Mouse (Mus musculus) stomach, adult 2 months (tissue): ENCODE results near the gene Cog5. TPM values are rescaled to one million over a fixed set of nuclear protein-coding genes. Genes with fewer than 3 reads are reported as not detected.

Experiments used
- polyA plus RNA-seq: library from polyadenylated mRNA; depleted of rRNA; stranded (reverse); fragments of >200 nt; gene quantifications from 2 replicates; pipeline ENCODE4 v1.2.3, GENCODE M21; 2012; rRNA removed

Cog5 gene
- 3.0 and 3.7 TPM in 2 replicates for polyA plus RNA-seq

GRCm38 (mm10) chr12:31654197-31654964 lies at the start of gene Cog5, which contains the start of gene Dus4l:
Gene Cog5 (plus strand): TSS chr12:31654869.
Gene Dus4l (minus strand): TSS chr12:31654826.

GRCm38 (mm10) chr12:31634343-31635239 lies 20.1 kb upstream of the Cog5 start, which contains the start of gene Bcap29:
Gene Bcap29 (minus strand): TSS chr12:31634658.

DNA sequence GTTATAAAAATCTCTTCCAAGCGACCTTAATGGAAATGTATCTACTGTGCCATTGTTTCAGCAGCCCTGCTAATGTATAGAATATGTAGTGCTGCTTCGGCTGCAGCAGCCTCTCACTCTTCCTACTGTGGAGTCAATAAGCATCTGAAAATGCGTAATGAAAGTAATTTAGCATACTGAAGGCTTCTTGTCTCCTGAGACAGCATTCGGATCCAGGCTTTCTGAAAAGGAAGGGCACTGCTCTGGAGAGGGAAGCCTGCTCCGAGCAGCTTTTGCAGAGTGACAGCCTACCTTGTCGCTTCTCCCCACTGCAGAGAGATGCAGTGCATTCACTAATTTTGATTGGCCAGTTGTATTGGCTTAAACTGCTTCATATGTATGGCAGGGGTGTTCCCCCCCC lies 58.9 kb downstream of the Cog5 start, which contains the start of gene Gpr22:
Gene Gpr22, minus strand, starts transcription at position 348 of the 400 bp plus-strand sequence.

DNA sequence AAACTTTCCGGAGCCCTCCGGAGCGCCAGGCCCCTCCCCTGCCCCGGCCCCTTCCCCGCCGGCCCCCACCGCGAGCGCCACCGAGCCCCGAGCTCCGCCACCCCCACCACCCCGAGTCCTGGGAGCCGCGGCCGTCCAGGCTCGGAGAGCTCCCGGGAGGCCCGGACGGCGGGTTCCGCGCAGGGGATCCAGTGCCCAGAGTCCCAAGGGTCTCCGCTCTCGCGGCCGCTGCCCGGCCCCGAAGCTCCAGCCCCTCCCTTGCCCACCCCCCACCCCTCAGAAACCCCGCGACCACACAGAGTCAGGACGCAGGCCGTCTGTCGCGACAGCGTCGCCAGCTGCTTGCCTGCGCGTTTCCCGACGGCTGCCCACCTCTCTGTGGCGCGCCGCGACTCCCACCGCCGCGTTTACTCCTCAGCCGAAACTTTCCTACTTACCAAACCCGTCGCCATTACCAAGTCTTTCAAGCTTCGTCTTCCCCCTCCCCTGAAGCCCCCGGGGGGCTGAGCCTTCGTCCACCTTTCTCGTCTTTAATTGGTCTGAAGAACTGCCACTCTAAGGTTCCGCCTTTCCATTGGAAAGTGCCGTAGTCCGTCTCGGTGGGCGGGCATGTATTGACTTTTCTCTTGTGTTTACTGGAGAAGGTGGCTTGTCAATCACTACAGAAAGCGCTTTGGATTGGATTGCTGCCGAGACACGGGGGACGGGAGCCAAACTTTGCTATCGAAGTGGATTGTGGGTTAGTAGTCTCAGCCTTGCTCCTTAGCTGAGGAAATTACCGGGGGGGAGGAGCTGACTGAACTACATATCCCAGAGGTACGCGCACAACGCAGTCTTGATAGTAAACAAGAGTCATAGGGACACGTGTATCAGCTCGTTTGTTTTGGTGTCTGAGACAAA lies 295.3 kb downstream of the Cog5 start, which contains the start of gene Hbp1:
Gene Hbp1, minus strand, starts transcription at position 777 of the 900 bp plus-strand sequence.

Other genes starting within 250 kb of the Cog5 start
- 0.87 and 2.0 TPM in 2 replicates for gene Cbll1, start 155.3 kb upstream of the Cog5 start, polyA plus RNA-seq
- 0.03 TPM in 1 of 2 replicates, not detected in the other for gene Slc26a4, start 94.9 kb upstream of the Cog5 start, polyA plus RNA-seq
- 0.18 and 0.23 TPM in 2 replicates for gene Bcap29, start 20.2 kb upstream of the Cog5 start, polyA plus RNA-seq
- gene Dus4l, start within 50 bp of the Cog5 start, polyA plus RNA-seq: 1.2 and 2.4 TPM in 2 replicates
- gene Gpr22, start 59.1 kb downstream of the Cog5 start, polyA plus RNA-seq: 0.14 TPM in 1 of 2 replicates, not detected in the other